Mouse (Mus musculus) heart, embryonic 16.5 days (tissue): ENCODE results near the gene Zfp366. TPM values are rescaled to one million over a fixed set of nuclear protein-coding genes. Genes with fewer than 3 reads are reported as not detected.

Source experiments
- ATAC-seq: fragments of 200-750 bp; cut with Nextera tagmentation; replicated peaks from 2 replicates; pipeline ENCODE4 v1.8.0; 2017; ENCODE audit warnings: moderate number of reproducible peaks; ENCODE audit not compliant: insufficient read depth, low FRiP score; ENCODE audit errors: extremely low read depth
- H3K27ac ChIP-seq: fragments of 300-500 bp; sonication (generic); 2 replicates; pipeline ENCODE4 v1.5.1; 2014; ENCODE audit warnings: mild to moderate bottlenecking, low read length, control low read depth, moderate library complexity
- H3K27me3 ChIP-seq: fragments of 300-500 bp; sonication (generic); 2 replicates; pipeline ENCODE4 v1.6.1; 2014; ENCODE audit warnings: low read length, mixed read lengths; ENCODE audit not compliant: control insufficient read depth, insufficient read depth
- H3K36me3 ChIP-seq: fragments of 300-500 bp; sonication (generic); 2 replicates; pipeline ENCODE4 v1.6.1; 2014; ENCODE audit not compliant: control insufficient read depth, insufficient read depth
- H3K4me1 ChIP-seq: fragments of 300-500 bp; sonication (generic); 2 replicates; pipeline ENCODE4 v1.6.1; 2014; ENCODE audit warnings: low read length, mixed read lengths; ENCODE audit not compliant: control insufficient read depth, insufficient read depth
- H3K4me2 ChIP-seq: fragments of 300-500 bp; sonication (generic); 2 replicates; pipeline ENCODE4 v1.6.1; 2014; ENCODE audit warnings: low read depth, mild to moderate bottlenecking, control low read depth, low read length
- H3K4me3 ChIP-seq: fragments of 300-500 bp; sonication (generic); 2 replicates; pipeline ENCODE4 v1.5.1; 2014; ENCODE audit warnings: mild to moderate bottlenecking, control low read depth, low read length
- H3K9ac ChIP-seq: fragments of 300-500 bp; sonication (generic); 2 replicates; pipeline ENCODE4 v1.6.1; 2014; ENCODE audit warnings: low read length, control low read depth
- H3K9me3 ChIP-seq: fragments of 300-500 bp; sonication (generic); replicated peaks from 2 replicates; pipeline ENCODE4 v1.6.1; 2016; ENCODE audit warnings: low read length; ENCODE audit not compliant: control insufficient read depth
- WGBS: fragments of 180-500 bp; shearing (Covaris S2); extraction: QIAGEN DNeasy Blood & Tissue Kit; methylation state at CpG from one replicate; pipeline ENCODE4 v1.1.7; 2014; 5-methylcytosine and 5-hydroxymethylcytosine counted together
- polyA plus RNA-seq: library from polyadenylated mRNA; unstranded; fragments of >200 nt; fragmentation: Nextera tagmentation; extraction: Ambion mirVana; gene quantifications from 2 replicates; pipeline ENCODE4 v1.2.1, GENCODE M21; 2015

Zfp366 gene
- polyA plus RNA-seq, 1 experiment from 2014 or later, result 0.66 TPM

DNA sequence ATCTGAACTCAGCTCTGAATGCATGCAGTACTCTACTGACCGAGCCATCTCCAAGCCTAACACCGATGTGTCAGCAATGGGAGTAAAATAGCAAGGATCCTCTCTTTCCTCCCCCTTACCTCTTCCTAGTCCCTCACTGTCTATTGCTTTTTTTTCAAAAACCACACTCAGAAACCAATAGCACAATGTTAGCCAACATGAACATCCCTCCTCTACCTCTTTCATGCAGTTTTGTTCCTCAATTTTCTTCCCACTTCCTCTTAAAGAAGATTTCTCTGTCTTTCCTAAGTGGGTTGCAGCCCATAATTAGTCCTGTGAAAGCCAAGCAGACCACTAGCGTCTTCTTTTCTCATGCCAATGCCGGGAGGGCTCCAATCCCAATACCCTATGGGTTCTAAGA, 102.6 kb downstream of the Zfp366 start:
- Histone ChIP-seq H3K9me3 (no peaks in the 10 kb centered on the region), H3K36me3 (no peaks in the 10 kb centered on the region), H3K4me2 (no peak overlapping the region), H3K4me3 (no peak overlapping the region), H3K9ac (no peak overlapping the region), H3K4me1 (peaks cover 5% of the 10 kb centered on the region), H3K27ac (no peak overlapping the region), H3K27me3 (no peaks in the 10 kb centered on the region)
- no peak for ATAC-seq
- 86% methylated on average over 4 of the region's 4 CpGs for WGBS

DNA sequence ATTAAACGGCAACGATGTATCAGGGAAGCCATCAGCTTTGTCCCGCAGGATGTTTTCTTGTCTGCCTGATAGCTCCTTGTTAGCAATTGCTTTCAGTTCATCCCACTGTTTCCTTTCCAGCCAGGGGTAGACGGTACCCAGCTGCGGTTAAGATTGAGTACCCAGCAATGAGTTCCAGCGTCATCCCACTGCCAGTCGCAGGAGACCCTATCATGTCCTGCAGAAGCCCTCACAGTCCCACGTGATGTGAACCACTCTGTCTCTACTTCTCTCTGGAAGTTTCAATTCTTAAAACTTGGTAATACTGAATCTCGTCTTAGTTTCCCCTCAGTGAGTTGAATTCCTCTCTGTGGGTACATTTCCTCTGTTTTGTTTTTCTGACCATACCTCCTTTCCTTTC, 103.2 kb downstream of the Zfp366 start:
- H3K4me2 ChIP-seq, result no peak overlapping the region
- no peaks in the 10 kb centered on the region for H3K36me3 ChIP-seq
- H3K27ac ChIP-seq, result no peak overlapping the region
- no peaks in the 10 kb centered on the region for H3K27me3 ChIP-seq
- H3K9me3 ChIP-seq, result no peaks in the 10 kb centered on the region
- 68% methylated on average over 9 of the region's 9 CpGs for WGBS
- ATAC-seq, result no peak
- H3K4me1 ChIP-seq, result peaks cover 5% of the 10 kb centered on the region
- no peak overlapping the region for H3K4me3 ChIP-seq
- H3K9ac ChIP-seq, result no peak overlapping the region

- no peak overlapping the region for H3K4me3 ChIP-seq
- no peak overlapping the region for H3K27ac ChIP-seq
- no peak overlapping the region for H3K9ac ChIP-seq
- no peak overlapping the region for H3K4me2 ChIP-seq
- H3K36me3 ChIP-seq, result no peaks in the 10 kb centered on the region
- H3K9me3 ChIP-seq, result peaks cover 5% of the 10 kb centered on the region; the same call in 1 of the 2 replicates
- H3K4me1 ChIP-seq, result no peaks in the 10 kb centered on the region
- ATAC-seq, result no peak
- 87% methylated on average over 8 of the region's 8 CpGs for WGBS
- no peaks in the 10 kb centered on the region for H3K27me3 ChIP-seq
These were observed 106.1 kb downstream of the Zfp366 start for GRCm38 (mm10) chr13:99290766-99291165.

GRCm38 (mm10) chr13:99294176-99294575, 109.6 kb downstream of the Zfp366 start:
- no peaks in the 10 kb centered on the region for H3K27me3 ChIP-seq
- ATAC-seq, result no peak
- H3K4me2 ChIP-seq, result no peak overlapping the region
- no peaks in the 10 kb centered on the region for H3K4me1 ChIP-seq
- 92% methylated on average over 13 of the region's 13 CpGs for WGBS
- H3K27ac ChIP-seq, result no peak overlapping the region
- no peak overlapping the region for H3K9ac ChIP-seq
- no peaks in the 10 kb centered on the region for H3K36me3 ChIP-seq
- peaks cover 5% of the 10 kb centered on the region; the same call in 1 of the 2 replicates for H3K9me3 ChIP-seq
- no peak overlapping the region for H3K4me3 ChIP-seq

GRCm38 (mm10) chr13:99299921-99300320, 115.3 kb downstream of the Zfp366 start:
- Histone ChIP-seq H3K9ac (no peak overlapping the region), H3K4me1 (peaks cover 12% of the 10 kb centered on the region), H3K27me3 (no peaks in the 10 kb centered on the region), H3K36me3 (no peaks in the 10 kb centered on the region), H3K27ac (no peak overlapping the region), H3K4me2 (no peak overlapping the region), H3K4me3 (no peak overlapping the region), H3K9me3 (peaks cover 5% of the 10 kb centered on the region; the same call in 1 of the 2 replicates)
- no peak for ATAC-seq
- 58% methylated on average over 5 of the region's 5 CpGs for WGBS

Other genes starting within 250 kb of the Zfp366 start
- gene 1700024P04Rik, start 200.3 kb upstream of the Zfp366 start, polyA plus RNA-seq, result not detected in 2 replicates
- gene Ptcd2, start 159.9 kb downstream of the Zfp366 start, polyA plus RNA-seq, result 78.8 and 79.2 TPM in 2 replicates
- 96.5 and 97.0 TPM in 2 replicates for gene Mrps27, start 160.0 kb downstream of the Zfp366 start, polyA plus RNA-seq